Comparison of ENCODE assay signal across 8 mouse cellular contexts in genomic region chr2:106694886-106695733, GRCm38 (mm10). TPM values are rescaled to one million over a fixed set of nuclear protein-coding genes. Genes with fewer than 3 reads are reported as not detected.
DNase-seq lines count a peak whose midpoint lies in the region; ATAC-seq and TF ChIP-seq lines count a peak whose summit lies in the region.

No protein-coding gene starts in this region.

- H3K4me3 ChIP-seq in gastrocnemius, adult 2 months = peak overlapping the region; percentile 93
- peak overlapping the region; percentile 92 for H3K4me3 ChIP-seq in hindbrain, postnatal 0 days (ENCODE audit: low read length)
- peak overlapping the region; percentile 85 for H3K4me3 ChIP-seq in limb, embryonic 15.5 days
- H3K4me3 ChIP-seq in midbrain, postnatal 0 days (ENCODE audit: low read depth, low read length) = peak overlapping the region; percentile 95

- intact Hi-C loops in gastrocnemius, adult 2 months (cut with DNase I) = loop anchor here (10.0 kb wide), 1 partner anchor 260 kb away; no protein-coding TSS in a partner anchor

- TF ChIP-seq CTCF in gastrocnemius, adult 2 months (IDR thresholded peaks at IDR 0.05) = no peak
- TF ChIP-seq CTCF in hindbrain, postnatal 0 days (IDR thresholded peaks at IDR 0.05; ENCODE audit: low read depth) = no peak
- TF ChIP-seq CTCF in midbrain, postnatal 0 days (IDR thresholded peaks at IDR 0.05) = no peak

- ATAC-seq in hindbrain, postnatal 0 days = peak; percentile 68
- ATAC-seq in limb, embryonic 15.5 days (ENCODE audit: insufficient number of reproducible peaks, low FRiP score, low TSS enrichment, low read depth) = no peak
- peak; percentile 28 for ATAC-seq in midbrain, postnatal 0 days (ENCODE audit: low FRiP score)
- ATAC-seq in erythroid progenitor cell, adult 5-6 weeks (replicated peaks; ENCODE audit: low FRiP score, poor library complexity, severe bottlenecking) = no peak

- peak overlapping the region; percentile 97 for H3K4me2 ChIP-seq in hindbrain, postnatal 0 days (ENCODE audit: low read depth, low read length)
- peak overlapping the region; percentile 94 for H3K4me2 ChIP-seq in limb, embryonic 15.5 days
- peak overlapping the region; percentile 95 for H3K4me2 ChIP-seq in midbrain, postnatal 0 days (ENCODE audit: low read depth, low read length, poor library complexity, severe bottlenecking)

- WGBS in hindbrain, postnatal 0 days = under 1% methylated on average over 35 of the region's 41 CpGs
- under 1% methylated on average over 41 of the region's 41 CpGs for WGBS in limb, embryonic 15.5 days
- WGBS in midbrain, postnatal 0 days = under 1% methylated on average over 41 of the region's 41 CpGs

- DNase-seq in gastrocnemius, adult 2 months = peak; percentile 28
- DNase-seq in gastrocnemius, adult 8-10 months (ENCODE audit: low spot score in 2 of 2) = no peak
- DNase-seq in cerebellum, adult 9-11 months = peak; percentile 68
- DNase-seq in frontal cortex, postnatal 14 days (ENCODE audit: low spot score in 2 of 2) = peak; percentile 25 to 45
- peak; percentile 68 for DNase-seq in hindbrain, postnatal 0 days (ENCODE audit: low spot score)
- DNase-seq in midbrain, postnatal 0 days (ENCODE audit: low spot score) = peak; percentile 63

- no peaks in the 10 kb centered on the region for H3K27me3 ChIP-seq in hindbrain, postnatal 0 days (ENCODE audit: insufficient read depth, low read length)
- no peaks in the 10 kb centered on the region for H3K27me3 ChIP-seq in limb, embryonic 15.5 days
- H3K27me3 ChIP-seq in midbrain, postnatal 0 days (ENCODE audit: insufficient read depth, low read length) = no peaks in the 10 kb centered on the region

- no peaks in the 10 kb centered on the region for H3K4me1 ChIP-seq in hindbrain, postnatal 0 days (ENCODE audit: insufficient read depth, low read length)
- H3K4me1 ChIP-seq in limb, embryonic 15.5 days = peaks cover 25% of the 10 kb centered on the region
- H3K4me1 ChIP-seq in midbrain, postnatal 0 days (ENCODE audit: insufficient read depth, low read length) = no peaks in the 10 kb centered on the region

- H3K9me3 ChIP-seq in hindbrain, postnatal 0 days (ENCODE audit: low read length) = no peaks in the 10 kb centered on the region
- H3K9me3 ChIP-seq in limb, embryonic 15.5 days = no peaks in the 10 kb centered on the region
- no peaks in the 10 kb centered on the region for H3K9me3 ChIP-seq in midbrain, postnatal 0 days (ENCODE audit: low read length)

- H3K36me3 ChIP-seq in hindbrain, postnatal 0 days (ENCODE audit: insufficient read depth, low read length) = no peaks in the 10 kb centered on the region; the same call in 1 of the 2 replicates
- H3K36me3 ChIP-seq in limb, embryonic 15.5 days = peaks cover 9% of the 10 kb centered on the region; the same call in 1 of the 2 replicates
- no peaks in the 10 kb centered on the region for H3K36me3 ChIP-seq in midbrain, postnatal 0 days (ENCODE audit: insufficient read depth, low read length)

- peak overlapping the region; percentile 56 for H3K27ac ChIP-seq in gastrocnemius, adult 2 months
- peak overlapping the region; percentile 95 for H3K27ac ChIP-seq in hindbrain, postnatal 0 days
- H3K27ac ChIP-seq in limb, embryonic 15.5 days = peak overlapping the region; percentile 95
- H3K27ac ChIP-seq in midbrain, postnatal 0 days (ENCODE audit: low read depth, low read length) = peak overlapping the region; percentile 96

- H3K9ac ChIP-seq in hindbrain, postnatal 0 days (replicated peaks; ENCODE audit: low read length) = peak overlapping the region; percentile 91
- H3K9ac ChIP-seq in limb, embryonic 15.5 days = peak overlapping the region; percentile 87
- H3K9ac ChIP-seq in midbrain, postnatal 0 days (replicated peaks; ENCODE audit: low read length, poor library complexity, severe bottlenecking) = peak overlapping the region; percentile 96

RNA-seq across cellular contexts. Expression of gene Mpped2, which starts 2.0 kb away (rescaled TPM):
- total RNA-seq in gastrocnemius, adult 2 months (2021) = 1 to 10 TPM; 2.6 to 8.5 TPM
- 1 to 10 TPM; 3.4 to 6.9 (median 4.0) TPM for total RNA-seq in gastrocnemius, adult 8-10 months (2022)
- 39.1 and 50.7 TPM in 2 replicates for total RNA-seq in hindbrain, postnatal 0 days (2014; rRNA removed)
- 74.1 and 80.0 TPM in 2 replicates for polyA plus RNA-seq in hindbrain, postnatal 0 days (2015; fragmentation: Nextera tagmentation; extraction: Ambion mirVana)
- polyA plus RNA-seq in limb, embryonic 15.5 days (2015; fragmentation: Nextera tagmentation; extraction: Ambion mirVana) = 55.5 and 67.3 TPM in 2 replicates
- 42.6 and 43.2 TPM in 2 replicates for total RNA-seq in midbrain, postnatal 0 days (2014; rRNA removed)
- 79.4 and 84.6 TPM in 2 replicates for polyA plus RNA-seq in midbrain, postnatal 0 days (2015; fragmentation: Nextera tagmentation; extraction: Ambion mirVana)
- not detected in 2 replicates for total RNA-seq in erythroid progenitor cell, adult 5-6 weeks (2015; ENCODE audit: low replicate concordance)
- total RNA-seq in erythroid progenitor cell, adult 5-6 weeks (2017; ENCODE audit: low replicate concordance) = not detected in 2 replicates

Comparison
In these comparisons a context has a peak if more than half of its experiments do, and no peak if none do; other contexts are left out.
1. DNase-seq: peak in gastrocnemius, adult 2 months (single experiment), cerebellum, adult 9-11 months (single experiment), frontal cortex, postnatal 14 days (2 of 2), hindbrain, postnatal 0 days (single experiment) and midbrain, postnatal 0 days (single experiment); none in gastrocnemius, adult 8-10 months (0 of 2).
2. ATAC-seq: peak in hindbrain, postnatal 0 days (single experiment) and midbrain, postnatal 0 days (single experiment); none in limb, embryonic 15.5 days (single experiment) and erythroid progenitor cell, adult 5-6 weeks (single experiment).
3. Peak in every context shown above with its lines, with median percentiles within 50 percentile points of each other: H3K27ac ChIP-seq, H3K4me3 ChIP-seq, H3K4me2 ChIP-seq and H3K9ac ChIP-seq.